Mouse (Mus musculus): ENCODE results near the gene Rap1gds1. TPM values are rescaled to one million over a fixed set of nuclear protein-coding genes. Genes with fewer than 3 reads are reported as not detected.

Rap1gds1 gene
- polyA plus RNA-seq, 1 experiment from 2014 or later, result 70.7 TPM

DNA sequence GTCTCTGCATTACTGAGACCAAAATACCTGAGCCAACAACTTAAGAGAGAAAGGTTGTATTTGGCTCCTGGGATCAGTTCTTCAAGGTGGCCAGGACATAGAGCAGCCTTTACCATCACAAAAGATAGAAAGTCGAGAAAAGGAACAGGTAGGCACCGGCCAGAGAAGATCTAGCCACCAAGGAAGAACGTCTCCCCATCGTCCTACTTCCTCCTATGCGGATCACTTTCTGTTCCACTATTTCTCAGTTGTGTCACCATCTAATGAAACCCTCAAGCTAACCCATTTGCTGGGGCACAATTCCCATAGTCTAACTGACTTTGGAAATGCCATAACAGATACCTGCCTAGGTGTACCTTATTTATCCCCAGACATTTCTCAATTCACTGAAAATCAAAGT lies 24.3 kb upstream of the Rap1gds1 start:
- ATAC-seq (ENCODE audit: low FRiP score), result no peak
- H3K9me3 ChIP-seq (ENCODE audit: control insufficient read depth, low read length), result no peaks in the 10 kb centered on the region
- no peak overlapping the region for H3K9ac ChIP-seq (ENCODE audit: low read depth, low read length)
- DNase-seq (ENCODE audit: low spot score), result no peak
- H3K36me3 ChIP-seq (ENCODE audit: control insufficient read depth, insufficient read depth, low read length), result no peaks in the 10 kb centered on the region
- no peak overlapping the region for H3K27ac ChIP-seq (ENCODE audit: low read depth, low read length)
- H3K4me3 ChIP-seq (ENCODE audit: low read depth, low read length), result no peak overlapping the region
- H3K27me3 ChIP-seq (ENCODE audit: control insufficient read depth, insufficient read depth, low read length), result no peaks in the 10 kb centered on the region
- 93% methylated on average over 5 of the region's 5 CpGs for WGBS
- H3K4me1 ChIP-seq (replicated peaks; ENCODE audit: control insufficient read depth, insufficient read depth, low read length), result no peaks in the 10 kb centered on the region
- no peak overlapping the region for H3K4me2 ChIP-seq (replicated peaks; ENCODE audit: low read depth, low read length)

DNA sequence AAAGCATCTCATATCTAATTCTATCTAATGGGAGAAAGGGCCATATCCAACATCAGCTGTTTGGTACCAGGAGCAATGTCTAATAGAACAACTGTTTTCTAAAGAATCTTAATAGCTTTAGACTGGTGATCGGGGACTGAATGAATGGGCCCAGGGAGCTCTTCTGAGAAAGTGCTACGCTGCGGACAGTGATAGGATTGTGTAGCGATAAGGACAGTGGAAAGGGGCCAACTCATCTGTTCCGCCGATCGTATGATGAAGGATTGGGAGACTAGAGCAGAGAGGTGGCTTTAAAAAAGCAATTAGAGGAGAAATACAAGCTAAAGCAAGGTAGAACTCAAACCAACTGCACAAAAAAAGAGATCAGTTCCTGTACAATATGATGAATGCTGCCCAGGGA lies 20.9 kb upstream of the Rap1gds1 start:
- Histone ChIP-seq H3K27ac (ENCODE audit: low read depth, low read length) (no peak overlapping the region), H3K4me3 (ENCODE audit: low read depth, low read length) (no peak overlapping the region), H3K4me2 (replicated peaks; ENCODE audit: low read depth, low read length) (no peak overlapping the region), H3K27me3 (ENCODE audit: control insufficient read depth, insufficient read depth, low read length) (no peaks in the 10 kb centered on the region), H3K36me3 (ENCODE audit: control insufficient read depth, insufficient read depth, low read length) (no peaks in the 10 kb centered on the region), H3K9me3 (ENCODE audit: control insufficient read depth, low read length) (peaks cover 5% of the 10 kb centered on the region; the same call in 1 of the 2 replicates), H3K4me1 (replicated peaks; ENCODE audit: control insufficient read depth, insufficient read depth, low read length) (no peaks in the 10 kb centered on the region), H3K9ac (ENCODE audit: low read depth, low read length) (no peak overlapping the region)
- ATAC-seq (ENCODE audit: low FRiP score) (no peak), DNase-seq (ENCODE audit: low spot score) (no peak)
- 92% methylated on average over 7 of the region's 7 CpGs for WGBS

DNA sequence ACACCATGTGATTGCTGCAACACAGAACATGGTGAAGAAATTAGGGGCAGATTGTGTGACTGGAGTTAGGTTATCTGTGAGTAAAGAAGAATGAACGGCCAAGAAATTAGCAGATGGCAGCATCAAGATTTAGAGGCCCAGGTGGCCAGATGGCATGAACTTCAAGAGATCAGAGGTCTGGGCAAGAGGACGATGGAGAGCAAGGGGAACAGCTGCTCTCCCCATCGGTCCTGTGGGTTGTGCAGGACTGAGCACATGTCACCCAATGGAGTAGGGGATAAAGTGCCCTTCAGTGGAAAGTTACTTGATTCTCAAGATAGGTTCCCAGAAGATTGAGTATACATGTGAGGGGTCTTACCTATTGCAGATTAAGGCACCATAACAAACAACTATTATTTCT lies 13.5 kb upstream of the Rap1gds1 start:
- Histone ChIP-seq H3K4me3 (ENCODE audit: low read depth, low read length) (no peak overlapping the region), H3K27ac (ENCODE audit: low read depth, low read length) (no peak overlapping the region), H3K9me3 (ENCODE audit: control insufficient read depth, low read length) (peaks cover 9% of the 10 kb centered on the region; the same call in 1 of the 2 replicates), H3K9ac (ENCODE audit: low read depth, low read length) (no peak overlapping the region), H3K4me2 (replicated peaks; ENCODE audit: low read depth, low read length) (no peak overlapping the region), H3K27me3 (ENCODE audit: control insufficient read depth, insufficient read depth, low read length) (no peaks in the 10 kb centered on the region), H3K4me1 (replicated peaks; ENCODE audit: control insufficient read depth, insufficient read depth, low read length) (no peaks in the 10 kb centered on the region), H3K36me3 (ENCODE audit: control insufficient read depth, insufficient read depth, low read length) (no peaks in the 10 kb centered on the region)
- ATAC-seq (ENCODE audit: low FRiP score) (no peak), DNase-seq (ENCODE audit: low spot score) (no peak)
- 87% methylated on average over 3 of the region's 3 CpGs for WGBS

DNA sequence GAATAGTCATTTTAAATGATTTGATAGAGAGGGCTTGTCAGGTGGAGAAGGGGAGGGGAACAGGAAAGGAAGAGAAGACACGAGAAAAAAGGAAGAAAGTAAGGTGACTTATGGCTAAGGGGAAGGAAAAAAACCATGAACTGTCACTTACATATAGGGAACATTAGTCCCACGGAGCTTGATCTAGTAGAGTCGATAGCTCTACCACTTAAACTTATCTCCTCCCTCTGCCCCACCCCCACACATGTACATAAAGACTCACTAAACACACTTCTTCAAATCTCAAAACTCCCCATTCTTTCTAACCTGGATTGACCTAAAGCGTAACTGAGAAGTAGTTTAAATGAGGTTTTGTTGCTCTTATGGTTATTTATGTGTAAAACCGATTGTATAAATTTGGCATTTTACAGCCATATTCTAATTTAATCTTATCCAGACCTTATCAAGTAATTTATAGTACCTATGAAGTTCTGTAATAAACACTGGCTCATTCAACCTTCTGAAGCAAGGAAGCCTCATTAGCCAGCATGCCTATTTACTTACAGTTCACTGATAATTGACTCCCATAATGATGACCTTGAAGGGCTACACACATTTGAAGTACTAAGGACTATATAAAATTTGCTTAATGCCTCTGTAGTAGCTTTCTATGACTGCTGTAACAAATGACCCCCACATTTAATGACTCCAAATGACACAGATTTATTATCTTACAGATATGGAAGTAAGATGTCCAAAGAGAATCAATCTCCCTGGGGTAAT lies 9.0 kb upstream of the Rap1gds1 start:
- H3K27me3 ChIP-seq (ENCODE audit: control insufficient read depth, insufficient read depth, low read length), result no peaks in the 10 kb centered on the region
- H3K27ac ChIP-seq (ENCODE audit: low read depth, low read length), result no peak overlapping the region
- 86% methylated on average over 5 of the region's 5 CpGs for WGBS
- H3K4me1 ChIP-seq (replicated peaks; ENCODE audit: control insufficient read depth, insufficient read depth, low read length), result no peaks in the 10 kb centered on the region
- H3K9ac ChIP-seq (ENCODE audit: low read depth, low read length), result no peak overlapping the region
- no peak overlapping the region for H3K4me3 ChIP-seq (ENCODE audit: low read depth, low read length)
- DNase-seq (ENCODE audit: low spot score) (no peak), ATAC-seq (ENCODE audit: low FRiP score) (no peak)
- no peaks in the 10 kb centered on the region for H3K36me3 ChIP-seq (ENCODE audit: control insufficient read depth, insufficient read depth, low read length)
- H3K4me2 ChIP-seq (replicated peaks; ENCODE audit: low read depth, low read length), result no peak overlapping the region
- peaks cover 4% of the 10 kb centered on the region; the same call in 1 of the 2 replicates for H3K9me3 ChIP-seq (ENCODE audit: control insufficient read depth, low read length)

DNA sequence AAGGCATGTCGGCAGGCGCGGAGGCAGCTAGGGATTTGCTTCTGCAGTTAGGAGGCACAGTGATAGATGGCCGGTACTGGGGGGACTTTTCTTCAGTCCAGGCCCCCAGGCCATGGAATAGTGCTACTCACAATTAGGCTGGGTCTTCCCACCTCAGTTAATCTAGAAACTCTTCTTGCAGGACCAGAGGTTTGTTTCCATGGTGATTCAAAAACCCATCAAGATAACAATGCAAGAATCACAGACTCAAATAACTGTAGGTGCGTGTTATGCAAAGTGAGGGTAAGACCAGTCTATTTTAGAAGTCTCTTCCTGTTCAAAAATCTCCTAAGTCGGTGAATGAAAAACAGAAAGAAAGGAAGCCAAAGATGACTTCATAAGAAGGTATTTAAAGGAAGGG lies 4.8 kb upstream of the Rap1gds1 start:
- 91% methylated on average over 6 of the region's 6 CpGs for WGBS
- H3K27me3 ChIP-seq (ENCODE audit: control insufficient read depth, insufficient read depth, low read length), result no peaks in the 10 kb centered on the region
- no peaks in the 10 kb centered on the region for H3K9me3 ChIP-seq (ENCODE audit: control insufficient read depth, low read length)
- no peaks in the 10 kb centered on the region for H3K4me1 ChIP-seq (replicated peaks; ENCODE audit: control insufficient read depth, insufficient read depth, low read length)
- no peak for ATAC-seq (ENCODE audit: low FRiP score)
- no peaks in the 10 kb centered on the region for H3K36me3 ChIP-seq (ENCODE audit: control insufficient read depth, insufficient read depth, low read length)
- H3K27ac ChIP-seq (ENCODE audit: low read depth, low read length), result no peak overlapping the region
- no peak for DNase-seq (ENCODE audit: low spot score)
- H3K4me3 ChIP-seq (ENCODE audit: low read depth, low read length), result no peak overlapping the region
- H3K4me2 ChIP-seq (replicated peaks; ENCODE audit: low read depth, low read length), result no peak overlapping the region
- no peak overlapping the region for H3K9ac ChIP-seq (ENCODE audit: low read depth, low read length)

DNA sequence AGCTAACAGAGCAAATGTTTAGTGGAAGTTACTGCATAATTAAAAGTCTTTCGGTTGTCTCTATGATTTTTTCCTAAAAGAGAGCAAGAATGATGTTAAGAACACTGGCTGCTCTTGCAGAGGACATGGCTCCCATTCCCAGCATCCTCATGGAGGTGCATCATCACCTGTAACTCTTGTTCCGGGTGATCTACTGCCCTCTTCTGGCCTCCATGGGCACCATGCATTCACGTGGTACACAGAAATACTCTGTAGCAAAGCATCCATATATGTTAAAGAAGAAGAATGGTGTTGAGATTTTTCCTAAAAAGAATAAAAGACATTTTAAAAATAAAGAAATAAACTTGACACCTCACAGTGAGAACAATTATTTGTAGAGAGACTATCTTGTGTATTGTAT lies 3.0 kb upstream of the Rap1gds1 start:
- no peak for ATAC-seq (ENCODE audit: low FRiP score)
- 80% methylated on average over 3 of the region's 3 CpGs for WGBS
- H3K27me3 ChIP-seq (ENCODE audit: control insufficient read depth, insufficient read depth, low read length), result no peaks in the 10 kb centered on the region

DNA sequence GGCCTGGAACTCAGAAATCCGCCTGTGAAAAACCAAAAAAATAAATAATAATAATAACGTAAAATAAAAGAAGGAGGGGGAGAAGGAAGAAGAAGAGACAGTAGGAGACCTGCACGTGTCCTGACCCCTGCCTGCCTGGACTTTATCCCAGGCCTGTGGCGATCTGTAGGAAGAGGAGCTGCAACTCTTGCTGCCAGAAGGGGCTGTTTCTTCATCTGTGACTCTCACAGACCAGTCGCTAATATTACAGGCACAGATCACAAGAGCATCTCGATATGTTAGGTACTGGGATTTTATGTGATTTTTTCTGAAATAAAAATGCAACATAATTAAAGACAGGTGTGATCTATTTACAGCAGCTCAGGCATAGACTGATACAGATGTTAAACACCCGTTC lies 1.1 kb upstream of the Rap1gds1 start:
- H3K4me1 ChIP-seq (replicated peaks; ENCODE audit: control insufficient read depth, insufficient read depth, low read length), result no peaks in the 10 kb centered on the region
- 18% methylated on average over 7 of the region's 7 CpGs for WGBS
- ATAC-seq (ENCODE audit: low FRiP score), result 0 out of 2 replicates have a peak, but pooled peaks have one; percentile 2
- H3K27me3 ChIP-seq (ENCODE audit: control insufficient read depth, insufficient read depth, low read length), result no peaks in the 10 kb centered on the region
- H3K4me2 ChIP-seq (replicated peaks; ENCODE audit: low read depth, low read length), result peak overlapping the region; percentile 92
- no peaks in the 10 kb centered on the region for H3K9me3 ChIP-seq (ENCODE audit: control insufficient read depth, low read length)
- H3K9ac ChIP-seq (ENCODE audit: low read depth, low read length), result peak overlapping the region; percentile 80
- no peaks in the 10 kb centered on the region for H3K36me3 ChIP-seq (ENCODE audit: control insufficient read depth, insufficient read depth, low read length)
- peak; percentile 31 for DNase-seq (ENCODE audit: low spot score)
- H3K4me3 ChIP-seq (ENCODE audit: low read depth, low read length), result peak overlapping the region; percentile 87
- H3K27ac ChIP-seq (ENCODE audit: low read depth, low read length), result peak overlapping the region; percentile 98; the same call in 1 of the 2 replicates

More for the DNA sequence above, 3.0 kb upstream of the Rap1gds1 start:
- Histone ChIP-seq H3K4me3 (ENCODE audit: low read depth, low read length) (no peak overlapping the region), H3K4me1 (replicated peaks; ENCODE audit: control insufficient read depth, insufficient read depth, low read length) (no peaks in the 10 kb centered on the region), H3K9me3 (ENCODE audit: control insufficient read depth, low read length) (no peaks in the 10 kb centered on the region), H3K36me3 (ENCODE audit: control insufficient read depth, insufficient read depth, low read length) (no peaks in the 10 kb centered on the region), H3K27ac (ENCODE audit: low read depth, low read length) (no peak overlapping the region), H3K9ac (ENCODE audit: low read depth, low read length) (no peak overlapping the region), H3K4me2 (replicated peaks; ENCODE audit: low read depth, low read length) (no peak overlapping the region)
- DNase-seq (ENCODE audit: low spot score), result no peak

DNA sequence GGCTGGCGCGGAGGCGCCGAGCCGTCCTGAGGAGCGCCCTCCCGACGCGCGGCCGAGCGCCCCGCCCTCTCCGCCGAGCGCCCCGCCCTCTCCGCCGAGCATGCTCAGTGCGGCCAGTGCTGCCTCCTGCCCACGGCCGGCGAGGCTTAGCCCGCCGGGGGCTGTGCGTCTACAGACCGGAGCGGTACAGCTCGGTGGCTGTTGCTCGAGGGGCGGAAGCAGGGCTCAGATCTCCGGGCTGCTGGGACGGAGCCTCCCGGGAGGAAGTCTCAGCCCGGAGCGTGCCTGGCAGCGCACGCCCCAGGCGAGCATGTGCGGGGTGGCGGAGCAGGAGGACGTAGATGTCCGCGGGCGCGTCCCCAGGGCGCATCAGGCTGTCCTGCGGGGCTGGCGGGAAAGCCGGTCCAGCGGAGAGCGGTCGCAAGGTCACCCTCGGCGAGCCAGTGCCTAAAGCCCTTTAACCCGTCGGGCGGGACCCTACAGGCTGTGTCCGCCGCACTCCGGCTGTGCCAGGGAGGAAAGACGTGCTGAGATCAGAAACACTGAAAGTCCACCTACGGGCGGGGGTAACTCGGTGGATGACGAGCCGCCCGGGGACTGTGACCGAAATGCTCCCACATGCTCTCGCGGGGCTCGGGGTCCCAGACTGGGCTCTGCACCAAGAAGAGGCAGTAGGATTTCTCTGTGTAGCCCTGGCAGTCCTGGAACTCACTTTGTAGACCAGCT lies 495 bp upstream of the Rap1gds1 start:
- DNase-seq (ENCODE audit: low spot score), result peak; percentile 93
- peak; percentile 97 for ATAC-seq (ENCODE audit: low FRiP score)
- under 1% methylated on average over 61 of the region's 72 CpGs for whole genome bisulfite sequencing

More for the DNA sequence above, 495 bp upstream of the Rap1gds1 start:
- Histone ChIP-seq H3K4me2 (replicated peaks; ENCODE audit: low read depth, low read length) (peak overlapping the region; percentile 92), H3K36me3 (ENCODE audit: control insufficient read depth, insufficient read depth, low read length) (no peaks in the 10 kb centered on the region), H3K9me3 (ENCODE audit: control insufficient read depth, low read length) (no peaks in the 10 kb centered on the region), H3K4me3 (ENCODE audit: low read depth, low read length) (peak overlapping the region; percentile 87), H3K9ac (ENCODE audit: low read depth, low read length) (peak overlapping the region; percentile 80), H3K27ac (ENCODE audit: low read depth, low read length) (peak overlapping the region; percentile 98), H3K27me3 (ENCODE audit: control insufficient read depth, insufficient read depth, low read length) (no peaks in the 10 kb centered on the region), H3K4me1 (replicated peaks; ENCODE audit: control insufficient read depth, insufficient read depth, low read length) (no peaks in the 10 kb centered on the region)

Measured in hindbrain, embryonic 11.5 days (tissue).